ENCODE assay signal across 8 mouse cellular contexts in genomic region chr7:19508924-19509568, GRCm38 (mm10). TPM values are rescaled to one million over a fixed set of nuclear protein-coding genes. Genes with fewer than 3 reads are reported as not detected.
DNase-seq lines count a peak whose midpoint lies in the region; ATAC-seq and TF ChIP-seq lines count a peak whose summit lies in the region.

No protein-coding gene starts in this region.

- ATAC-seq in megakaryocyte progenitor cell, adult 5-6 weeks (replicated peaks; ENCODE audit: poor library complexity): 0 out of 2 replicates have a peak, but pooled peaks have one; percentile 4

- DNase-seq in layer of hippocampus, adult 11-12 months (ENCODE audit: low spot score): peak; percentile 33
- DNase-seq in layer of hippocampus, postnatal 36 days: no peak
- DNase-seq in brain, embryonic 14.5 days (ENCODE audit: low read depth): peak; percentile 32
- peak; percentile 30 to 32 for DNase-seq in heart, postnatal 10 days
- DNase-seq in thymus, postnatal 25 days: no peak
- DNase-seq in thymus, postnatal 14 days: no peak
- DNase-seq in lung, postnatal 4 days: no peak

- intact Hi-C loops in heart, postnatal 10 days (cut with DNase I): loop anchor here (5.0 kb wide), 1 partner anchor 108 kb away; no protein-coding TSS in a partner anchor

- no peak for TF ChIP-seq CTCF in brain, embryonic 14.5 days (IDR thresholded peaks at IDR 0.05; ENCODE audit: borderline replicate concordance, extremely low read depth, insufficient read depth, insufficient read length)

- TF ChIP-seq POLR2A in brain, embryonic 14.5 days (IDR thresholded peaks at IDR 0.05; ENCODE audit: borderline replicate concordance, extremely low read depth, insufficient read depth, insufficient read length, poor library complexity, severe bottlenecking): no peak

RNA-seq across cellular contexts. Expression of gene Trappc6a, which starts 0.9 kb away (rescaled TPM):
- total RNA-seq in layer of hippocampus, postnatal 36 days (2021): 10 to 100 TPM; 19.8 to 21.5 TPM
- polyA plus RNA-seq in brain, embryonic 14.5 days (2012; rRNA removed): 29.0 and 38.3 TPM in 2 replicates
- total RNA-seq in heart, postnatal 10 days (2021): 10 to 100 TPM; 43.1 to 53.1 TPM
- total RNA-seq in megakaryocyte progenitor cell, adult 5-6 weeks (2015): 55.2 and 58.3 TPM in 2 replicates
- 26.1 and 39.5 TPM in 2 replicates for total RNA-seq in megakaryocyte progenitor cell, adult 5-6 weeks (2017)

RNA-seq across cellular contexts. Expression of gene Bloc1s3, which starts 0.9 kb away (rescaled TPM):
- total RNA-seq in layer of hippocampus, postnatal 36 days (2021): 1 to 10 TPM; 6.8 to 6.9 TPM
- 11.2 and 14.6 TPM in 2 replicates for polyA plus RNA-seq in brain, embryonic 14.5 days (2012; rRNA removed)
- 1 to 10 TPM; 2.3 to 3.2 TPM for total RNA-seq in heart, postnatal 10 days (2021)
- total RNA-seq in megakaryocyte progenitor cell, adult 5-6 weeks (2015): 2.9 and 3.3 TPM in 2 replicates
- total RNA-seq in megakaryocyte progenitor cell, adult 5-6 weeks (2017): 1.3 and 1.5 TPM in 2 replicates

RNA-seq across cellular contexts. Expression of gene Nkpd1, which starts 8.6 kb away (rescaled TPM):
- under 1 TPM; 0.37 to 0.48 TPM for total RNA-seq in layer of hippocampus, postnatal 36 days (2021)
- 0.51 and 0.68 TPM in 2 replicates for polyA plus RNA-seq in brain, embryonic 14.5 days (2012; rRNA removed)
- not detected for total RNA-seq in heart, postnatal 10 days (2021)
- not detected in 2 replicates for total RNA-seq in megakaryocyte progenitor cell, adult 5-6 weeks (2015)
- 0.17 and 0.34 TPM in 2 replicates for total RNA-seq in megakaryocyte progenitor cell, adult 5-6 weeks (2017)

RNA-seq across cellular contexts. Expression of gene Exoc3l2, which starts 45.9 kb away (rescaled TPM):
- under 1 TPM; 0.18 to 0.20 TPM for total RNA-seq in layer of hippocampus, postnatal 36 days (2021)
- 0.91 and 1.0 TPM in 2 replicates for polyA plus RNA-seq in brain, embryonic 14.5 days (2012; rRNA removed)
- 1 to 10 TPM in 1 of 2 experiments, under 1 TPM in 1; 0.81 to 1.0 TPM for total RNA-seq in heart, postnatal 10 days (2021)
- total RNA-seq in megakaryocyte progenitor cell, adult 5-6 weeks (2015): 0.54 and 0.57 TPM in 2 replicates
- total RNA-seq in megakaryocyte progenitor cell, adult 5-6 weeks (2017): 0.62 and 1.3 TPM in 2 replicates

RNA-seq across cellular contexts. Expression of gene Mark4, which starts 50.4 kb away (rescaled TPM):
- total RNA-seq in layer of hippocampus, postnatal 36 days (2021): 100 to 1,000 TPM in 1 of 2 experiments, 10 to 100 TPM in 1; 90.6 to 102 TPM
- polyA plus RNA-seq in brain, embryonic 14.5 days (2012; rRNA removed): 50.7 and 67.0 TPM in 2 replicates
- total RNA-seq in heart, postnatal 10 days (2021): 10 to 100 TPM; 26.6 to 26.8 TPM
- total RNA-seq in megakaryocyte progenitor cell, adult 5-6 weeks (2015): 10.3 and 11.0 TPM in 2 replicates
- 4.8 and 6.9 TPM in 2 replicates for total RNA-seq in megakaryocyte progenitor cell, adult 5-6 weeks (2017)

Comparison
In these comparisons a context has a peak if more than half of its experiments do, and no peak if none do; other contexts are left out.
1. DNase-seq: peak in layer of hippocampus, adult 11-12 months (single experiment), brain, embryonic 14.5 days (single experiment) and heart, postnatal 10 days (2 of 2); none in layer of hippocampus, postnatal 36 days (0 of 2), thymus, postnatal 25 days (single experiment), thymus, postnatal 14 days (single experiment) and lung, postnatal 4 days (0 of 2).